In genomic region chr9:35569571-35570534, GRCm38 (mm10) we compare ENCODE assay signal across 8 mouse cellular contexts. TPM values are rescaled to one million over a fixed set of nuclear protein-coding genes. Genes with fewer than 3 reads are reported as not detected.
DNase-seq lines count a peak whose midpoint lies in the region; ATAC-seq and TF ChIP-seq lines count a peak whose summit lies in the region.

TSS of gene Pate2 (plus strand) at chr9:35570284.
TSS of gene Hyls1 (minus strand) at chr9:35570398.

- peak within 1 kb of the TSS; percentile 90 for H3K9ac ChIP-seq in embryonic facial prominence, embryonic 13.5 days
- peak within 1 kb of the TSS; percentile 76 for H3K9ac ChIP-seq in limb, embryonic 12.5 days (replicated peaks)
- peak within 1 kb of the TSS; percentile 70 for H3K9ac ChIP-seq in midbrain, embryonic 15.5 days

- peak; percentile 97 for ATAC-seq in embryonic facial prominence, embryonic 13.5 days (ENCODE audit: insufficient number of reproducible peaks, insufficient read depth, low FRiP score, low TSS enrichment, low read depth)
- ATAC-seq in limb, embryonic 12.5 days (ENCODE audit: insufficient number of reproducible peaks, insufficient read depth, low FRiP score, low TSS enrichment, low read depth), result peak; percentile 97
- peak; percentile 98 for ATAC-seq in midbrain, embryonic 15.5 days (replicated peaks)

- no peak for TF ChIP-seq CTCF in kidney, adult 2 months (conservative IDR thresholded peaks at IDR 0.05; ENCODE audit: insufficient read depth, insufficient read length, low read depth, low read length)
- TF ChIP-seq CTCF in spleen, adult 2 months (IDR thresholded peaks at IDR 0.05; ENCODE audit: extremely low read depth, insufficient read depth, insufficient read length, insufficient replicate concordance), result no peak

- H3K27me3 ChIP-seq in embryonic facial prominence, embryonic 13.5 days, result peaks cover 12% of the 10 kb centered on the region
- H3K27me3 ChIP-seq in kidney, adult 2 months (replicated peaks; ENCODE audit: control insufficient read depth, insufficient read depth, low read length), result no peaks in the 10 kb centered on the region; the same call in 1 of the 2 replicates
- H3K27me3 ChIP-seq in limb, embryonic 12.5 days, result peaks cover 11% of the 10 kb centered on the region
- H3K27me3 ChIP-seq in midbrain, embryonic 15.5 days (replicated peaks), result 0 out of 2 replicates have a peak, but pooled peaks cover 7% of the 10 kb centered on the region
- H3K27me3 ChIP-seq in spleen, adult 2 months (ENCODE audit: control insufficient read depth, insufficient read depth, low read length), result peaks cover 4% of the 10 kb centered on the region; the same call in 1 of the 2 replicates

- WGBS in embryonic facial prominence, embryonic 13.5 days, result under 1% methylated on average over 86 of the region's 86 CpGs
- under 1% methylated on average over 86 of the region's 86 CpGs for WGBS in kidney, adult 2 months
- under 1% methylated on average over 85 of the region's 86 CpGs for whole genome bisulfite sequencing in limb, embryonic 12.5 days
- under 1% methylated on average over 86 of the region's 86 CpGs for WGBS in midbrain, embryonic 15.5 days
- under 1% methylated on average over 86 of the region's 86 CpGs for WGBS in spleen, adult 2 months

- peak; percentile 70 for TF ChIP-seq POLR2A in kidney, adult 2 months (IDR thresholded peaks at IDR 0.05; ENCODE audit: low read depth, low read length)
- no peak; the same call in 1 of the 2 replicates for TF ChIP-seq POLR2A in spleen, adult 2 months (IDR thresholded peaks at IDR 0.05; ENCODE audit: low read depth, low read length)

- peak within 1 kb of the TSS; percentile 78 for H3K4me3 ChIP-seq in embryonic facial prominence, embryonic 13.5 days
- H3K4me3 ChIP-seq in kidney, adult 2 months (ENCODE audit: insufficient read depth, low read depth, low read length), result peak within 1 kb of the TSS; percentile 84
- peak within 1 kb of the TSS; percentile 70 for H3K4me3 ChIP-seq in limb, embryonic 12.5 days (replicated peaks)
- H3K4me3 ChIP-seq in midbrain, embryonic 15.5 days, result peak within 1 kb of the TSS; percentile 86
- peak within 1 kb of the TSS; percentile 76 for H3K4me3 ChIP-seq in spleen, adult 2 months (ENCODE audit: extremely low read depth, insufficient read depth, insufficient read length)

- DNase-seq in 3134 (ENCODE audit: extremely low read depth, insufficient read length, low spot score), result peak; percentile 96
- DNase-seq in adrenal gland, postnatal 36 days, result peak; percentile 95
- DNase-seq in heart, adult 18-20 months, result peak; percentile 95 to 97
- peak; percentile 98 for DNase-seq in kidney, adult 2 months
- peak; percentile 94 to 97 for DNase-seq in spleen, adult 2 months (ENCODE audit: low read depth in 1 of 2, low spot score in 2 of 2)

- H3K36me3 ChIP-seq in embryonic facial prominence, embryonic 13.5 days, result peaks cover 31% of the 10 kb centered on the region
- peaks cover 7% of the 10 kb centered on the region for H3K36me3 ChIP-seq in kidney, adult 2 months (ENCODE audit: control insufficient read depth, insufficient read depth, low read length)
- H3K36me3 ChIP-seq in limb, embryonic 12.5 days, result peaks cover 34% of the 10 kb centered on the region
- peaks cover 18% of the 10 kb centered on the region for H3K36me3 ChIP-seq in midbrain, embryonic 15.5 days (replicated peaks)
- H3K36me3 ChIP-seq in spleen, adult 2 months (ENCODE audit: control insufficient read depth, insufficient read depth, low read length), result peaks cover 14% of the 10 kb centered on the region

- no peaks in the 10 kb centered on the region for H3K9me3 ChIP-seq in embryonic facial prominence, embryonic 13.5 days
- no peaks in the 10 kb centered on the region for H3K9me3 ChIP-seq in limb, embryonic 12.5 days
- no peaks in the 10 kb centered on the region for H3K9me3 ChIP-seq in midbrain, embryonic 15.5 days

- H3K27ac ChIP-seq in embryonic facial prominence, embryonic 13.5 days, result peak within 1 kb of the TSS; percentile 88
- 0 out of 2 replicates have a peak within 1 kb of the TSS, but pooled peaks have one; percentile 25 for H3K27ac ChIP-seq in kidney, adult 2 months (ENCODE audit: insufficient read depth, low read depth, low read length)
- peak within 1 kb of the TSS; percentile 93 for H3K27ac ChIP-seq in limb, embryonic 12.5 days
- H3K27ac ChIP-seq in midbrain, embryonic 15.5 days, result peak within 1 kb of the TSS; percentile 91
- H3K27ac ChIP-seq in spleen, adult 2 months (ENCODE audit: insufficient read depth, low read length), result peak within 1 kb of the TSS; percentile 85

- peaks cover 10% of the 10 kb centered on the region; the same call in 1 of the 2 replicates for H3K4me1 ChIP-seq in embryonic facial prominence, embryonic 13.5 days
- no peaks in the 10 kb centered on the region for H3K4me1 ChIP-seq in kidney, adult 2 months (ENCODE audit: control insufficient read depth, insufficient read depth, low read length)
- H3K4me1 ChIP-seq in limb, embryonic 12.5 days (replicated peaks), result peaks cover 15% of the 10 kb centered on the region
- peaks cover 23% of the 10 kb centered on the region for H3K4me1 ChIP-seq in midbrain, embryonic 15.5 days
- no peaks in the 10 kb centered on the region for H3K4me1 ChIP-seq in spleen, adult 2 months (ENCODE audit: control insufficient read depth, insufficient read depth, insufficient read length)

- H3K4me2 ChIP-seq in embryonic facial prominence, embryonic 13.5 days, result peak within 1 kb of the TSS; percentile 84
- peak within 1 kb of the TSS; percentile 69 for H3K4me2 ChIP-seq in limb, embryonic 12.5 days
- H3K4me2 ChIP-seq in midbrain, embryonic 15.5 days, result peak within 1 kb of the TSS; percentile 81

RNA-seq across cellular contexts. Expression of gene Pate2, which starts in this region (rescaled TPM):
- total RNA-seq in adrenal gland, postnatal 36 days (2021), result under 1 TPM; 0.16 to 0.60 TPM
- 0.72 and 1.1 TPM in 2 replicates for polyA plus RNA-seq in embryonic facial prominence, embryonic 13.5 days (2015; fragmentation: Nextera tagmentation; extraction: Ambion mirVana)
- not detected for total RNA-seq in heart, adult 18-20 months (2021)
- polyA plus RNA-seq in kidney, adult 2 months (2012; rRNA removed), result 0.05 TPM in 1 of 2 replicates, not detected in the other
- polyA plus RNA-seq in limb, embryonic 12.5 days (2016; fragmentation: Nextera tagmentation; extraction: Ambion mirVana), result 1.3 and 1.5 TPM in 2 replicates
- polyA plus RNA-seq in midbrain, embryonic 15.5 days (2015; fragmentation: Nextera tagmentation; extraction: Ambion mirVana), result 1.2 TPM in 2 replicates
- 0.05 and 0.06 TPM in 2 replicates for polyA plus RNA-seq in spleen, adult 2 months (2012; rRNA removed)

RNA-seq across cellular contexts. Expression of gene Hyls1, which starts in this region (rescaled TPM):
- total RNA-seq in adrenal gland, postnatal 36 days (2021), result 1 to 10 TPM; 3.3 to 4.2 TPM
- 17.7 and 20.8 TPM in 2 replicates for polyA plus RNA-seq in embryonic facial prominence, embryonic 13.5 days (2015; fragmentation: Nextera tagmentation; extraction: Ambion mirVana)
- total RNA-seq in heart, adult 18-20 months (2021), result 1 to 10 TPM; 1.6 to 2.2 TPM
- polyA plus RNA-seq in kidney, adult 2 months (2012; rRNA removed), result 0.81 and 0.87 TPM in 2 replicates
- polyA plus RNA-seq in limb, embryonic 12.5 days (2016; fragmentation: Nextera tagmentation; extraction: Ambion mirVana), result 23.2 TPM in 2 replicates
- 14.5 and 16.3 TPM in 2 replicates for polyA plus RNA-seq in midbrain, embryonic 15.5 days (2015; fragmentation: Nextera tagmentation; extraction: Ambion mirVana)
- polyA plus RNA-seq in spleen, adult 2 months (2012; rRNA removed), result 1.1 and 1.4 TPM in 2 replicates

Comparison
In these comparisons a context has a peak if more than half of its experiments do, and no peak if none do; other contexts are left out.
1. Peak in every context shown above with its lines: DNase-seq, ATAC-seq, H3K4me3 ChIP-seq and H3K27ac ChIP-seq.
2. Peak in DNase-seq, H3K4me3 ChIP-seq and H3K27ac ChIP-seq in kidney, adult 2 months; RNA of the genes that start here not detected or under 1 TPM.
3. H3K27ac ChIP-seq: peak in every context shown above with its lines; median percentile 93 in limb, embryonic 12.5 days; 91 in midbrain, embryonic 15.5 days; 88 in embryonic facial prominence, embryonic 13.5 days; 85 in spleen, adult 2 months; 25 in kidney, adult 2 months.